Mouse (Mus musculus) G1E (cell line): Measurements from ENCODE around the gene Ntf3.

Source experiments
- CTCF ChIP-seq: IDR thresholded peaks from 2 replicates; pipeline ENCODE4 v1.5.1; 2012; ENCODE audit warnings: low read depth, low read length, inconsistent platforms, mixed read lengths
- GATA1 ChIP-seq: IDR thresholded peaks from 2 replicates; pipeline ENCODE4 v1.6.1; 2012; ENCODE audit warnings: borderline replicate concordance, low read length, inconsistent platforms, mixed read lengths
- GATA2 ChIP-seq: IDR thresholded peaks from 2 replicates; pipeline ENCODE4 v1.6.1; 2012; ENCODE audit warnings: low read depth, low read length, inconsistent platforms, borderline replicate concordance
- POLR2AphosphoS5 ChIP-seq: IDR thresholded peaks from 2 replicates; pipeline ENCODE4 v1.6.1; 2012; ENCODE audit warnings: low read depth, low read length, inconsistent platforms; ENCODE audit not compliant: insufficient replicate concordance

DNA sequence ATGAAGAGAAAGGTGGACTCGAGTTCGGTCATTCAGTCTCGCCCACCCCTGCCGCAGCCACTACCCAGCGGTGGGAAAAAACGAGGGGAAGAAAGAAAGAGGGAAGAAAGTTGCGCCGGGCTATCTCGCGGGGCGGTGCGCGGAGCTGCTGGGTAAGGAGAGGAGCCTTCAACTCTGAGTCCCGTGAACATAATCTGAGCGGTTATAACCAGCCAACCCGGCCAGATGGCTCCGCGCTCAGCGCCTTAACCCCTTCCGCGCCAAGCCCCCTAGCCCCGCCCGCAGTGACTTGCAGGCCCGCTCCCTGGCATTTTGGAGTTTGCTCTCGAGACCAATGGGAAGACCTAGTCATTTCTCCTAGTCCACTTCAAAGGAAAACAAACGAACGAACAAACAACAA, 1.9 kb downstream of the Ntf3 start:
- TF ChIP-seq GATA1: no peak
- no peak for TF ChIP-seq CTCF
- no peak for TF ChIP-seq GATA2
- TF ChIP-seq POLR2AphosphoS5: no peak
